Mouse (Mus musculus): ENCODE measurements around the gene Dnah5. TPM values are rescaled to one million over a fixed set of nuclear protein-coding genes. Genes with fewer than 3 reads are reported as not detected.

Gene Dnah5
- polyA plus RNA-seq, 1 experiment from 2014 or later, result 0.01 TPM

GRCm38 (mm10) chr15:28307884-28308283, 104.3 kb downstream of the Dnah5 start:
- H3K4me2 ChIP-seq (replicated peaks), result no peak overlapping the region
- 82% methylated on average over 2 of the region's 2 CpGs for whole genome bisulfite sequencing
- H3K4me3 ChIP-seq, result no peak overlapping the region
- H3K27ac ChIP-seq, result no peak overlapping the region
- no peak overlapping the region for H3K9ac ChIP-seq
- H3K4me1 ChIP-seq, result no peaks in the 10 kb centered on the region
- no peak for ATAC-seq (ENCODE audit: insufficient number of reproducible peaks, insufficient read depth, low FRiP score, low TSS enrichment)
- H3K36me3 ChIP-seq, result no peaks in the 10 kb centered on the region
- no peaks in the 10 kb centered on the region for H3K9me3 ChIP-seq
- H3K27me3 ChIP-seq, result no peaks in the 10 kb centered on the region

DNA sequence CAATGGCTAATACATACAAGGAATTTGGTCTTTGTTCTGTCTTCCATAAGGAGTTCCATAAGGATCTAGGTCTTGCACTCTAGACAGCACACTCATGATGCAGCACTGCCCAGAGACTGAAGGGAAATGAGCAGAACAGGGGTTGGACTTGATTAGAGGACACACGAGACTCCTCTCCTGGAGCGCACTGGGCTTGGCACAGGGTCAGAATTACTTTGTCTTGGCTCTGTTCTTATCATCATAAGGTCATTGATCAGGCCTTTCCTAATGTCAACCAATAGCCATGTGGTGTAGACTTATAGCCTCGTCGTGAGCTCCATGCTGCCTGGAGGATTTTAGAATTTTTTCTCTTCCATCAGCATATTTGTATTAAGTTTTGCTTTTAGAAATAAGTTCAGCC, 107.0 kb downstream of the Dnah5 start:
- WGBS, result 79% methylated on average over 4 of the region's 4 CpGs

DNA sequence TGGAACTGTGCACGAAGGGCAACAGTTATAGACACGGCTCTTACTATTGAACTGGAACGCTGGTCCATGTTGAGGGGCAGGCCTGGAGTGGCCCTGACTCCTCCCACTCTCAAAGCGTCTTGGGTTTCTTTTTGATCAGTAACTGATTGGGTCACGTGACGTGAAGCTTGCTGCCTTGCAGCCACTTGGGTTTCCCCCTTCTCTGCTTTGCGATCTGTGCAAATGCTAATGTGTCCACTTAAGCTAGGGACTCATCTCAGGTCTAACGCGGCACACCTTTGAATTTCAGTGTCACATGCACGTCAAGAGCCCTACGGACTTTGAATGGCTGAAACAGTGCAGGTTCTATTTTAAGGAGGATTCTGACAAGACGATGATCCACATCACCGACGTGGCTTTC, 109.9 kb downstream of the Dnah5 start:
- H3K36me3 ChIP-seq, result no peaks in the 10 kb centered on the region
- H3K9ac ChIP-seq, result no peak overlapping the region
- no peaks in the 10 kb centered on the region for H3K4me1 ChIP-seq
- no peak overlapping the region for H3K4me2 ChIP-seq (replicated peaks)
- no peak overlapping the region for H3K27ac ChIP-seq
- H3K9me3 ChIP-seq, result no peaks in the 10 kb centered on the region
- H3K4me3 ChIP-seq, result no peak overlapping the region
- ATAC-seq (ENCODE audit: insufficient number of reproducible peaks, insufficient read depth, low FRiP score, low TSS enrichment), result no peak
- WGBS, result 74% methylated on average over 14 of the region's 14 CpGs
- H3K27me3 ChIP-seq, result no peaks in the 10 kb centered on the region

More for the DNA sequence above, 107.0 kb downstream of the Dnah5 start:
- Histone ChIP-seq H3K4me3 (no peak overlapping the region), H3K27ac (no peak overlapping the region), H3K9ac (no peak overlapping the region), H3K27me3 (no peaks in the 10 kb centered on the region), H3K9me3 (no peaks in the 10 kb centered on the region), H3K4me2 (replicated peaks) (no peak overlapping the region), H3K4me1 (no peaks in the 10 kb centered on the region), H3K36me3 (no peaks in the 10 kb centered on the region)
- no peak for ATAC-seq (ENCODE audit: insufficient number of reproducible peaks, insufficient read depth, low FRiP score, low TSS enrichment)

DNA sequence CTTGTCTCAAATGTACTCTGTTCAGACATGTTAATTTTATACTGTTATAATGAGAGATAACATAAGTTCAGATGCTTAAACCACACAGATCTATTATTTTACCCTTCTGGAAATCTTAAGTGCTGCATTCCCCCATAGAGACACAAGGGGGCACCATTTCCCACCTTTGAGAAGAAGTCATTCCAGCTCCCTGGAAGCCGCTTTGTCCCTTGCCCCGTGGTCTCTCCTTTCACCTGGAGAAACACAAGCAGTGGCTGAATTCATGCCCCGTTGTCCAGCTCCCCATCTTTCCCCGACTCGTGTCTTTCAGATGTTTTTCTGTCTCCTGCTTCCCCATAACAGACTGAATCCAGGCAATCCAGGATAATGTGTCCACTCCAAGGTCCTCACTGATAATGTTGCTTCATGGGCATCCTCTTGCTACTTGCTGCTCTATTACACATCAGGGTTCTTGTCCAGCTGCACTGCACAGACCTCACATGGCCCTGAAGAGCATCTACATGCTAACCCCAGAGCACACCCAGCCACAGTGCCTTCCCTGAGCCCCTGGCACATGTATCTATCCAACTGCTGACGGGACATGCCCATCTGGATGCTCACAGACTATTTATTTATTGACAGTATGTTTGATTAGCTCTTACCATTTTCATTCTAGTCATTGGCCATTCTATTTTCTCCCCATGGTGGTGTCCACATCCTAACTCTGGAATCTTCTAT, 112.4 kb downstream of the Dnah5 start:
- H3K27ac ChIP-seq, result no peak overlapping the region
- H3K4me1 ChIP-seq, result no peaks in the 10 kb centered on the region
- WGBS, result 27% methylated on average over 6 of the region's 6 CpGs
- H3K9ac ChIP-seq, result no peak overlapping the region
- 0 out of 2 replicates have a peak overlapping the region, but pooled peaks have one; percentile 23 for H3K4me2 ChIP-seq (replicated peaks)
- H3K4me3 ChIP-seq, result no peak overlapping the region
- peak; percentile 41; the same call in 1 of the 2 replicates for ATAC-seq (ENCODE audit: insufficient number of reproducible peaks, insufficient read depth, low FRiP score, low TSS enrichment)
- no peaks in the 10 kb centered on the region for H3K36me3 ChIP-seq
- no peaks in the 10 kb centered on the region for H3K9me3 ChIP-seq
- H3K27me3 ChIP-seq, result no peaks in the 10 kb centered on the region

GRCm38 (mm10) chr15:28322533-28322932, 119.0 kb downstream of the Dnah5 start:
- Histone ChIP-seq H3K4me2 (replicated peaks) (no peak overlapping the region), H3K9ac (no peak overlapping the region), H3K27ac (no peak overlapping the region), H3K9me3 (no peaks in the 10 kb centered on the region), H3K27me3 (no peaks in the 10 kb centered on the region), H3K4me3 (no peak overlapping the region), H3K4me1 (no peaks in the 10 kb centered on the region), H3K36me3 (no peaks in the 10 kb centered on the region)
- WGBS, result 88% methylated on average over 7 of the region's 7 CpGs
- ATAC-seq (ENCODE audit: insufficient number of reproducible peaks, insufficient read depth, low FRiP score, low TSS enrichment), result no peak

DNA sequence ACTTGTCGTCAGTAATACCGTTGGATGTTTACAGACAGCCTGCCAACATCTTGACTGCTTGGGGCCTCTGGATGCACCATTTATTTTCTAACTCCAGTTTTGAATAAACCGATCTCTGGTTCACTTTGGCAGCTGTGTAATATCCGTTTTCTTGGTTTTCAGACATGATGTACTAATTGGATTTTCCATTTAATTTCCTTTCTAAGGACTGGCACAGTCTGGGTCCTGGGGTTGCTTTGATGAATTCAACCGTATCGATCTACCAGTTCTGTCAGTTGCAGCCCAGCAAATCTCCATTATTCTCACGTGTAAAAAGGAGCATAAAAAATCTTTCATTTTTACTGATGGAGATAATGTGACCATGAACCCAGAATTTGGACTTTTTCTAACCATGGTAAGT, 123.4 kb downstream of the Dnah5 start:
- 62% methylated on average over 7 of the region's 7 CpGs for WGBS
- Histone ChIP-seq H3K4me1 (no peaks in the 10 kb centered on the region), H3K9me3 (no peaks in the 10 kb centered on the region), H3K36me3 (no peaks in the 10 kb centered on the region), H3K27ac (no peak overlapping the region), H3K9ac (no peak overlapping the region), H3K4me3 (no peak overlapping the region), H3K27me3 (no peaks in the 10 kb centered on the region), H3K4me2 (replicated peaks) (no peak overlapping the region)
- no peak for ATAC-seq (ENCODE audit: insufficient number of reproducible peaks, insufficient read depth, low FRiP score, low TSS enrichment)

DNA sequence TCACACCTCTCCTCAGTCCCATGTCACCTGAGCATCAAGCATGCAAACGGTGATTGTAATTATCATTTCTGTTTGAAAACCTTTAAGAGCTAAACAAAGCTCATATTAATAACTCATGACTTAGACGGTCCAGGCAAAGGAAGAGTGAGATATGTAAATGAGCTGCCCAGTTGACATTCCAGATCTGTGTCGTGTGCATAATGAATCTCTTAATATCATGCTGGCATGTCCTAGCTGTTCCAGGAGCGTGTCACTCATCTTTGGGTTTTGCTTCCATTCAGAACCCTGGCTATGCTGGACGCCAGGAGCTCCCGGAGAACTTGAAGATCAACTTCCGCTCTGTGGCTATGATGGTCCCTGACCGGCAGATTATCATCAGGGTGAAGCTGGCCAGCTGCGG, 123.9 kb downstream of the Dnah5 start:
- no peaks in the 10 kb centered on the region for H3K36me3 ChIP-seq
- WGBS, result 85% methylated on average over 9 of the region's 9 CpGs
- no peak overlapping the region for H3K27ac ChIP-seq
- ATAC-seq (ENCODE audit: insufficient number of reproducible peaks, insufficient read depth, low FRiP score, low TSS enrichment), result no peak
- no peaks in the 10 kb centered on the region for H3K9me3 ChIP-seq
- H3K9ac ChIP-seq, result no peak overlapping the region
- no peak overlapping the region for H3K4me2 ChIP-seq (replicated peaks)
- H3K4me3 ChIP-seq, result no peak overlapping the region
- H3K4me1 ChIP-seq, result no peaks in the 10 kb centered on the region
- no peaks in the 10 kb centered on the region for H3K27me3 ChIP-seq

GRCm38 (mm10) chr15:28341151-28341550, 137.6 kb downstream of the Dnah5 start:
- WGBS, result 37% methylated on average over 4 of the region's 4 CpGs
- H3K4me2 ChIP-seq (replicated peaks), result no peak overlapping the region

GRCm38 (mm10) chr15:28367561-28367960, 164.0 kb downstream of the Dnah5 start:
- WGBS, result 77% methylated on average over 11 of the region's 11 CpGs

More at GRCm38 (mm10) chr15:28341151-28341550, 137.6 kb downstream of the Dnah5 start:
- H3K4me3 ChIP-seq, result no peak overlapping the region
- ATAC-seq (ENCODE audit: insufficient number of reproducible peaks, insufficient read depth, low FRiP score, low TSS enrichment), result no peak
- no peaks in the 10 kb centered on the region for H3K27me3 ChIP-seq
- no peaks in the 10 kb centered on the region for H3K4me1 ChIP-seq
- no peaks in the 10 kb centered on the region for H3K36me3 ChIP-seq
- H3K9ac ChIP-seq, result no peak overlapping the region
- no peaks in the 10 kb centered on the region for H3K9me3 ChIP-seq
- H3K27ac ChIP-seq, result no peak overlapping the region

DNA sequence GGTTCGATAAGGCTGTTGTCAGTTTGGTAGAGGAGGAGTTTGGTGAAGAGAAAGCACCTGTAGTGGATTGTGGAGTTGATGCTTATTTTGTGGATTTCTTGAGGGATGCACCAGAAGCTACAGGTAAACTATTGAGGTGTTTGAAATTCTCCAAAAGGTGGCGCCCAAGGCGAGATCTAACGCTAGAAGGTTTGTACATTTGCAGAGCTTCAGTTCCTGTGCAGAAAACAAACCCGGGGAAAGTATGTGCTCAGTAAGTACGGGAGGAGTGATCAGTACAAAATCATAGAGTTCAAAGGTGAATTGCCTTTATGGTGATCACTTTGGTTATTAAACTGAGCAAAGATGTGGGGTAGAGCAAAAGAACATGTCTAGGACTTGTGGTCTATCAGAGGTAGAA, 166.9 kb downstream of the Dnah5 start:
- Histone ChIP-seq H3K4me3 (no peak overlapping the region), H3K9ac (no peak overlapping the region), H3K4me2 (replicated peaks) (no peak overlapping the region), H3K36me3 (no peaks in the 10 kb centered on the region), H3K27me3 (no peaks in the 10 kb centered on the region), H3K9me3 (no peaks in the 10 kb centered on the region), H3K4me1 (no peaks in the 10 kb centered on the region), H3K27ac (no peak overlapping the region)
- no peak for ATAC-seq (ENCODE audit: insufficient number of reproducible peaks, insufficient read depth, low FRiP score, low TSS enrichment)
- WGBS, result 87% methylated on average over 6 of the region's 6 CpGs

More at GRCm38 (mm10) chr15:28367561-28367960, 164.0 kb downstream of the Dnah5 start:
- H3K27ac ChIP-seq, result no peak overlapping the region
- H3K9ac ChIP-seq, result no peak overlapping the region
- H3K36me3 ChIP-seq, result no peaks in the 10 kb centered on the region
- no peak for ATAC-seq (ENCODE audit: insufficient number of reproducible peaks, insufficient read depth, low FRiP score, low TSS enrichment)
- no peaks in the 10 kb centered on the region for H3K4me1 ChIP-seq
- no peaks in the 10 kb centered on the region for H3K27me3 ChIP-seq
- H3K4me2 ChIP-seq (replicated peaks), result no peak overlapping the region
- no peak overlapping the region for H3K4me3 ChIP-seq
- H3K9me3 ChIP-seq, result no peaks in the 10 kb centered on the region

DNA sequence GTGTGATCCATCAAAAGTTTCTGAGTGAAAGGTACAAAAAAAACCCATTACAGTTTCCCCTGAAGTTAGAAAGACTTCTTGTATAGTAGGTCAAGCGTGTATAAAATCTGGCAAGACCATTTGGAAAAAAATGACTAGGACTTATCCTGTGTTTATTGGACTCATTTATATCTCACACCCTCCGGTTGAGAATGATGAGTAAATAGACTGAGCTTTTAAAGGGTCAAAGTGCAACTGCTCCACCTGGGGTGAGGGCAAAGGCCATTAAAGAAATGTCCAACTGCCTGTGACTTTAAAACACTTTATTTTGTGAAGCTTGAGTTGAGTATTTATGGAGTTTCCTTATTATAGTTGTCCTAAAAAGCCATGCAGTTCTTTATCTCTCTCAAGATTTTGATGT, 168.0 kb downstream of the Dnah5 start:
- Histone ChIP-seq H3K4me1 (no peaks in the 10 kb centered on the region), H3K9me3 (no peaks in the 10 kb centered on the region), H3K27ac (no peak overlapping the region), H3K36me3 (no peaks in the 10 kb centered on the region), H3K9ac (no peak overlapping the region), H3K4me2 (replicated peaks) (no peak overlapping the region), H3K4me3 (no peak overlapping the region), H3K27me3 (no peaks in the 10 kb centered on the region)
- no peak for ATAC-seq (ENCODE audit: insufficient number of reproducible peaks, insufficient read depth, low FRiP score, low TSS enrichment)
- 65% methylated on average over 2 of the region's 2 CpGs for WGBS

- Histone ChIP-seq H3K4me2 (replicated peaks) (no peak overlapping the region), H3K27me3 (no peaks in the 10 kb centered on the region)
- 74% methylated on average over 1 of the region's 1 CpGs for WGBS
These were observed 170.8 kb downstream of the Dnah5 start for GRCm38 (mm10) chr15:28374394-28374793.

More at GRCm38 (mm10) chr15:28374394-28374793, 170.8 kb downstream of the Dnah5 start:
- Histone ChIP-seq H3K36me3 (no peaks in the 10 kb centered on the region), H3K4me1 (no peaks in the 10 kb centered on the region), H3K4me3 (no peak overlapping the region), H3K9me3 (no peaks in the 10 kb centered on the region), H3K27ac (no peak overlapping the region), H3K9ac (no peak overlapping the region)
- ATAC-seq (ENCODE audit: insufficient number of reproducible peaks, insufficient read depth, low FRiP score, low TSS enrichment), result no peak
